Mouse (Mus musculus) left cerebral cortex, adult 11 months (tissue): Measurements from ENCODE around the gene Vps35l.

ENCODE experiments used
- DNase-seq: peaks from one replicate; pipeline ENCODE4 v3.0.0; 2022; ENCODE audit warnings: low spot score

Vps35l gene

DNA sequence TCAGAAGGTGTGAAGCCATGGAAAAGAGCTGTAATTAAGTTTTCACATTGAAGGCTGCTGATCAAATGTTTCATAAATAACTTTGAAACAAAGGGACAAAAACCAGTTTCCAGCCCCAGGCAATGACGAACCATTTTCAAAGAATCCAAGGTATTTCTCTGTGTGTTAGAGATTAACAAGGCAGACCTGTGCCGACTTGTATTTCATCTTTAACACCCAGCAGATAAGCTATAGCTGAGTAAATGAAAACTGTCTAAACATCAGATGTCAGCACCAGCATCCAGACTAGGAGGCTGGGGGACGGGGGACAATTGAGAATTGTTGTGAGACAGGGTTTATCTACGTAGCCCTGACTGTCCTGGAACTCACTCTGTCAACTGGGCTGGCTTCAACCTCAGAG is 143.9 kb downstream of the Vps35l start:
- no peak for DNase-seq

DNA sequence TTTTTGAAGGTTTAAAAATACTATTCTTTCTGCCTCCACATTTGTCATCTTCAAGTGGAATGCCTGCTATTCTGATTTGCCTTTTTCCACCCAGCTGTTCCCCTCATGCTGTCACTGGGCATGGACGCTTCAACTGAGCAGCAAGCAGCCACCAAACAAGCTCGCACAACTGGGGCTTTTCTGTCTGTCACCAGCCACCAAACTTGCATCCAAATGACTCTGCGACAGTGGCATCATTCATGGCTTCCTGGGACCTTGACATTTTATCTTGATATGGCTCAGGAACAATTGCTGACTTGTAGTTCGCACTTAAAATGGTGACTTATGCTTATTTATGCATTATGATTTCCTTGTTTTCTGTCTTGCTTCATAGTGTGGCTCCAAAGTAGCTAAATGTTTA is 144.9 kb downstream of the Vps35l start:
- no peak for DNase-seq

DNA sequence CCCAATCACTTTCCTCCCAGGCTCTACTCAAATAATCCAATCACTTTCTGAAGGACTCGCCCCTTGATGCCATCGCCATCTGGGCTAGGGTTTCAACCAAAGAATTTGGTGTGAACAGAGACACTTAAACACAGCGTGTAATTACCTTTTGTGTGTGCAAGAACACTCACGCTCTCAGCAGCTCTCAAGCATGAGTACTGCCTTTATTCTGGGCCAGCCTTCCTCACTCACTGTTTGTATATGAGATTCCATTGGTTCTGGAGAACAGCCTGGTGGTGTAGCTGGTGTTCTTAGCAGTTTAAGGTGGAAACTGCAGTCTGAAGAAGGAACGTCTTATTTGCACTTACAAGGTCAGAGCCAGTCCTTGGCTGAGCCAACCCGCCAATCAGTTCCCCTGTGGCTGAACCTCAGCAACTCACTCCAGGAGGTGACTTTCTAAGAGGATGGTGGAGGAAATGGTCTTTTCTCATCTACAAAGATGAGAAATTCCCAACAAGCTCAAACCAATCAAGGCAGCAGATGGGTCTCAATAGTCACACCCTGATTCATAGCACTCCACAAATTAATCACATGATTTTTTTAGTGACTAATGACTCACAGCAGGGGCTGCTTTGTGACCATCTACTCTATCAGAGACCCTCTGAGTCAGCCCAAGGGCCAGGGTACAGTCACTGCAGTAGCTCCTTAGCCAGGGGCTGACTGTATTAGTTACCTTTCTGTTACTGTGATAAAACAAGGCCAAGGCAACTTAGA is 147.5 kb downstream of the Vps35l start:
- DNase-seq, result no peak

GRCm38 (mm10) chr7:118889046-118889680 is 149.1 kb downstream of the Vps35l start:
- DNase-seq, result no peak
